17 mouse cellular contexts compared by ENCODE assay signal in the genomic region with DNA sequence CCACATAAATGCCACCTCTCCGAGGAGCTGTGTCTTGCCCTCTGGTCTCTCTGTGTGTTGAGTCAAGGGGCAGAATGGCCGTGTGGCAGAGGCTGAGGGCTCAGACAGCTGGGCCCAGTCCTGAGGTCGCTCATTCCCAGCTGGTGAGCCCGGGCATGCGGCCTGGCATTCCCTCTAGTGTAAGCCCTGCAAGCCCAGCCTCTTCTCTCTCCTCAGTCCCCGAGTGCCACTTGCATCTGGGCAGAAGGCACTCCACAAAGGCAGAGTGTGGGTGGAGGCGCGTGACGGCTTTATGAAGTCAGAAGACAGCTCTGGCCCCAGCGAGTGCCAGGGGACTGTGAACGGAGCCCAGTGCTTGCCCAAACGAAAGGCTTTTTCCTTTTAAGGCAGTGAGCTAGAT.
DNase-seq lines count a peak whose midpoint lies in the region; ATAC-seq and TF ChIP-seq lines count a peak whose summit lies in the region.
"Had no signal": no experiment of that assay in that cellular context is flagged by ENCODE, and none has a peak within 500 bp of the region (broad histone marks: within the 10 kb centered on the region; RNA-seq: fewer than 3 reads in every experiment).

No protein-coding gene starts in this region.

- H3K4me2 ChIP-seq in intestine, embryonic 15.5 days (replicated peaks): no peak overlapping the region
- no peak overlapping the region for H3K4me2 ChIP-seq in intestine, postnatal 0 days (replicated peaks; ENCODE audit: low read depth)
- H3K4me2 ChIP-seq: forebrain, embryonic 13.5 days; hindbrain, embryonic 13.5 days; liver, embryonic 13.5 days; midbrain, embryonic 11.5 days had no signal

- TF ChIP-seq CTCF in intestine, postnatal 0 days (IDR thresholded peaks at IDR 0.05; ENCODE audit: low read depth): no peak

- peak; percentile 50 to 75 for DNase-seq in frontal cortex, adult 2 months (ENCODE audit: extremely low spot score in 1 of 2, low spot score in 1 of 2)
- peak; percentile 51 to 80 for DNase-seq in left cerebral cortex, adult 8-10 months (ENCODE audit: low spot score in 2 of 2)
- DNase-seq in right cerebral cortex, adult 2 months (ENCODE audit: low spot score in 2 of 2): peak; percentile 63 to 67
- DNase-seq in embryo, embryonic 11 days: no peak
- DNase-seq in thymus, postnatal 4 days: no peak
- no peak for DNase-seq in kidney, postnatal 36 days
- DNase-seq: adrenal gland, adult 8-10 months; kidney, postnatal 14 days; liver, embryonic 13.5 days; thymus, adult 2 months had no signal

- H3K4me1 ChIP-seq in intestine, embryonic 15.5 days (replicated peaks): peaks cover 10% of the 10 kb centered on the region; the same call in 1 of the 2 replicates
- no peaks in the 10 kb centered on the region for H3K4me1 ChIP-seq in intestine, postnatal 0 days (replicated peaks; ENCODE audit: control insufficient read depth, insufficient read depth, low read length)
- H3K4me1 ChIP-seq: liver, embryonic 13.5 days had no signal

- H3K27me3 ChIP-seq in intestine, embryonic 15.5 days (replicated peaks): no peaks in the 10 kb centered on the region
- no peaks in the 10 kb centered on the region for H3K27me3 ChIP-seq in intestine, postnatal 0 days (replicated peaks; ENCODE audit: control insufficient read depth, insufficient read depth, low read length)
- H3K27me3 ChIP-seq: forebrain, embryonic 13.5 days; hindbrain, embryonic 13.5 days; liver, embryonic 13.5 days; Patski had no signal

- no peaks in the 10 kb centered on the region for H3K9me3 ChIP-seq in intestine, embryonic 15.5 days
- no peaks in the 10 kb centered on the region for H3K9me3 ChIP-seq in intestine, postnatal 0 days (ENCODE audit: control insufficient read depth)
- H3K9me3 ChIP-seq: forebrain, embryonic 13.5 days; hindbrain, embryonic 13.5 days; liver, embryonic 13.5 days had no signal

- H3K27ac ChIP-seq in intestine, embryonic 15.5 days: 0 out of 2 replicates have a peak overlapping the region, but pooled peaks have one; percentile 19
- H3K27ac ChIP-seq in intestine, postnatal 0 days (ENCODE audit: low read depth, low read length): no peak overlapping the region
- H3K27ac ChIP-seq: forebrain, embryonic 13.5 days; hindbrain, embryonic 13.5 days; liver, embryonic 13.5 days had no signal

- ATAC-seq in intestine, embryonic 15.5 days: no peak; the same call in 1 of the 2 replicates
- no peak for ATAC-seq in intestine, postnatal 0 days
- ATAC-seq: CD4-positive, CD25-positive, alpha-beta regulatory T cell, adult 4 months; forebrain, embryonic 13.5 days; Patski had no signal

- WGBS in intestine, embryonic 15.5 days: 79% methylated on average over 12 of the region's 12 CpGs
- WGBS in intestine, postnatal 0 days: 85% methylated on average over 12 of the region's 12 CpGs

- no peak overlapping the region for H3K4me3 ChIP-seq in intestine, embryonic 15.5 days (replicated peaks)
- H3K4me3 ChIP-seq in intestine, postnatal 0 days (ENCODE audit: low read depth, low read length): no peak overlapping the region
- H3K4me3 ChIP-seq: forebrain, embryonic 13.5 days; hindbrain, embryonic 13.5 days; liver, embryonic 13.5 days had no signal

- no peak overlapping the region for H3K9ac ChIP-seq in intestine, embryonic 15.5 days
- H3K9ac ChIP-seq in intestine, postnatal 0 days (ENCODE audit: low read depth, low read length): no peak overlapping the region
- H3K9ac ChIP-seq: forebrain, embryonic 13.5 days; hindbrain, embryonic 13.5 days; liver, embryonic 13.5 days had no signal

- peaks cover 15% of the 10 kb centered on the region; the same call in 1 of the 2 replicates for H3K36me3 ChIP-seq in intestine, embryonic 15.5 days
- peaks cover 16% of the 10 kb centered on the region for H3K36me3 ChIP-seq in intestine, postnatal 0 days (ENCODE audit: control insufficient read depth, insufficient read depth)
- H3K36me3 ChIP-seq: liver, embryonic 13.5 days had no signal

Comparison
In these comparisons a context has a peak if more than half of its experiments do, and no peak if none do; other contexts are left out.
1. DNase-seq: peak in frontal cortex, adult 2 months (2 of 2), left cerebral cortex, adult 8-10 months (2 of 2) and right cerebral cortex, adult 2 months (2 of 2); none in embryo, embryonic 11 days (single experiment), thymus, postnatal 4 days (single experiment) and kidney, postnatal 36 days (0 of 2).